In genomic region chr12:28848726-28849612, GRCm38 (mm10) we compare ENCODE assay signal across 14 mouse cellular contexts.
DNase-seq lines count a peak whose midpoint lies in the region; ATAC-seq lines count a peak whose summit lies in the region.
"Had no signal": no experiment of that assay in that cellular context is flagged by ENCODE, and none has a peak within 500 bp of the region (broad histone marks: within the 10 kb centered on the region; RNA-seq: fewer than 3 reads in every experiment).

No protein-coding gene starts in this region.

- peaks cover 2% of the 10 kb centered on the region for H3K4me1 ChIP-seq in lung, embryonic 16.5 days (replicated peaks; ENCODE audit: control insufficient read depth, insufficient read depth, low read length)
- H3K4me1 ChIP-seq in hindbrain, embryonic 11.5 days (replicated peaks; ENCODE audit: control insufficient read depth, insufficient read depth, low read length): peaks cover 3% of the 10 kb centered on the region; the same call in 1 of the 2 replicates
- peaks cover 15% of the 10 kb centered on the region for H3K4me1 ChIP-seq in midbrain, embryonic 13.5 days (replicated peaks)
- H3K4me1 ChIP-seq in liver, embryonic 12.5 days: no peaks in the 10 kb centered on the region
- H3K4me1 ChIP-seq: heart, embryonic 10.5 days; stomach, embryonic 15.5 days had no signal

- ATAC-seq in lung, embryonic 16.5 days (ENCODE audit: low read depth): 0 out of 2 replicates have a peak, but pooled peaks have one; percentile 36
- peak; percentile 82 for ATAC-seq in hindbrain, embryonic 11.5 days (ENCODE audit: low FRiP score)
- peak; percentile 66; the same call in 1 of the 2 replicates for ATAC-seq in midbrain, embryonic 13.5 days
- ATAC-seq in liver, embryonic 12.5 days: no peak

- no peak for DNase-seq in lung, postnatal 36 days
- peak; percentile 40 for DNase-seq in hindbrain, embryonic 11.5 days (ENCODE audit: low spot score)
- peak; percentile 66 for DNase-seq in retina, postnatal 1 day
- DNase-seq in heart, postnatal 14 days: no peak
- DNase-seq: kidney, adult 9 months; lung, adult 2 months; right cerebral cortex, postnatal 4 days had no signal

- no peaks in the 10 kb centered on the region for H3K9me3 ChIP-seq in lung, embryonic 16.5 days (ENCODE audit: control insufficient read depth, low read length)
- H3K9me3 ChIP-seq in hindbrain, embryonic 11.5 days (ENCODE audit: control insufficient read depth, low read length): no peaks in the 10 kb centered on the region
- H3K9me3 ChIP-seq in midbrain, embryonic 13.5 days: no peaks in the 10 kb centered on the region
- no peaks in the 10 kb centered on the region for H3K9me3 ChIP-seq in liver, embryonic 12.5 days (replicated peaks)
- H3K9me3 ChIP-seq: heart, embryonic 10.5 days; megakaryocyte, embryonic 14.5 days; stomach, embryonic 15.5 days had no signal

- no peak overlapping the region for H3K27ac ChIP-seq in lung, embryonic 16.5 days (ENCODE audit: low read length)
- peak overlapping the region; percentile 70 for H3K27ac ChIP-seq in hindbrain, embryonic 11.5 days (ENCODE audit: low read depth, low read length)
- H3K27ac ChIP-seq in midbrain, embryonic 13.5 days: peak overlapping the region; percentile 86
- H3K27ac ChIP-seq in liver, embryonic 12.5 days: no peak overlapping the region
- H3K27ac ChIP-seq: heart, embryonic 10.5 days; stomach, embryonic 15.5 days had no signal

- intact Hi-C loops in heart, postnatal 14 days (cut with DNase I): no loop called here

- H3K4me3 ChIP-seq in lung, embryonic 16.5 days (ENCODE audit: low read length): no peak overlapping the region
- H3K4me3 ChIP-seq in hindbrain, embryonic 11.5 days (ENCODE audit: low read depth, low read length): no peak overlapping the region
- no peak overlapping the region for H3K4me3 ChIP-seq in midbrain, embryonic 13.5 days (replicated peaks)
- H3K4me3 ChIP-seq in liver, embryonic 12.5 days: no peak overlapping the region
- H3K4me3 ChIP-seq: erythroblast, embryonic 14.5 days; heart, embryonic 10.5 days; megakaryocyte, embryonic 14.5 days; stomach, embryonic 15.5 days had no signal

- no peak overlapping the region for H3K4me2 ChIP-seq in lung, embryonic 16.5 days (ENCODE audit: low read depth, low read length)
- no peak overlapping the region for H3K4me2 ChIP-seq in hindbrain, embryonic 11.5 days (replicated peaks; ENCODE audit: low read depth, low read length)
- H3K4me2 ChIP-seq in midbrain, embryonic 13.5 days (replicated peaks): no peak overlapping the region
- H3K4me2 ChIP-seq in liver, embryonic 12.5 days: no peak overlapping the region
- H3K4me2 ChIP-seq: stomach, embryonic 15.5 days had no signal

- H3K27me3 ChIP-seq in lung, embryonic 16.5 days (ENCODE audit: control insufficient read depth, insufficient read depth, low read depth, low read length): no peaks in the 10 kb centered on the region
- H3K27me3 ChIP-seq in hindbrain, embryonic 11.5 days (ENCODE audit: control insufficient read depth, insufficient read depth, low read length): no peaks in the 10 kb centered on the region
- no peaks in the 10 kb centered on the region for H3K27me3 ChIP-seq in midbrain, embryonic 13.5 days
- no peaks in the 10 kb centered on the region for H3K27me3 ChIP-seq in liver, embryonic 12.5 days (replicated peaks)
- H3K27me3 ChIP-seq: megakaryocyte, embryonic 14.5 days; stomach, embryonic 15.5 days had no signal

- 55% methylated on average over 18 of the region's 18 CpGs for WGBS in lung, embryonic 16.5 days
- WGBS in hindbrain, embryonic 11.5 days: 51% methylated on average over 18 of the region's 18 CpGs
- WGBS in midbrain, embryonic 13.5 days: 62% methylated on average over 18 of the region's 18 CpGs
- 86% methylated on average over 18 of the region's 18 CpGs for WGBS in liver, embryonic 12.5 days (ENCODE audit: insufficient replicate concordance)

- H3K9ac ChIP-seq in lung, embryonic 16.5 days (ENCODE audit: low read length): no peak overlapping the region
- no peak overlapping the region for H3K9ac ChIP-seq in hindbrain, embryonic 11.5 days (ENCODE audit: low read depth, low read length)
- 0 out of 2 replicates have a peak overlapping the region, but pooled peaks have one; percentile 36 for H3K9ac ChIP-seq in midbrain, embryonic 13.5 days (replicated peaks)
- no peak overlapping the region for H3K9ac ChIP-seq in liver, embryonic 12.5 days
- H3K9ac ChIP-seq: stomach, embryonic 15.5 days had no signal

- no peaks in the 10 kb centered on the region for H3K36me3 ChIP-seq in lung, embryonic 16.5 days (ENCODE audit: control insufficient read depth, insufficient read depth, low read length)
- no peaks in the 10 kb centered on the region for H3K36me3 ChIP-seq in hindbrain, embryonic 11.5 days (ENCODE audit: control insufficient read depth, insufficient read depth, low read length)
- no peaks in the 10 kb centered on the region for H3K36me3 ChIP-seq in midbrain, embryonic 13.5 days
- peaks cover 4% of the 10 kb centered on the region for H3K36me3 ChIP-seq in liver, embryonic 12.5 days
- H3K36me3 ChIP-seq: heart, embryonic 10.5 days; stomach, embryonic 15.5 days had no signal

Comparison
In these comparisons a context has a peak if more than half of its experiments do, and no peak if none do; other contexts are left out.
1. H3K27ac ChIP-seq: peak in hindbrain, embryonic 11.5 days (single experiment) and midbrain, embryonic 13.5 days (single experiment); none in lung, embryonic 16.5 days (single experiment) and liver, embryonic 12.5 days (single experiment).
2. DNase-seq: peak in hindbrain, embryonic 11.5 days (single experiment) and retina, postnatal 1 day (single experiment); none in lung, postnatal 36 days (single experiment) and heart, postnatal 14 days (0 of 2).